Mouse (Mus musculus) olfactory bulb, adult 2 months (tissue): Measurements from ENCODE around the gene Ctxn1. TPM values are rescaled to one million over a fixed set of nuclear protein-coding genes. Genes with fewer than 3 reads are reported as not detected.

Experiments
- H3K27ac ChIP-seq: fragments of 200-500 bp; 2 replicates; pipeline ENCODE4 v1.5.1; 2012; ENCODE audit warnings: low read depth, low read length; ENCODE audit not compliant: insufficient read depth
- H3K4me1 ChIP-seq: fragments of 200-500 bp; 2 replicates; pipeline ENCODE4 v1.6.1; 2012; ENCODE audit warnings: low read length; ENCODE audit not compliant: control insufficient read depth, insufficient read depth
- H3K4me3 ChIP-seq: fragments of 200-500 bp; 2 replicates; pipeline ENCODE4 v1.5.1; 2012; ENCODE audit warnings: mild to moderate bottlenecking, low read depth, low read length, moderate library complexity; ENCODE audit not compliant: insufficient read depth
- CTCF ChIP-seq: fragments of 200-500 bp; IDR thresholded peaks from 2 replicates; pipeline ENCODE4 v1.5.1; 2012; ENCODE audit warnings: low read depth, mild to moderate bottlenecking, low read length, moderate library complexity; ENCODE audit not compliant: insufficient read depth
- POLR2A ChIP-seq: fragments of 200-500 bp; IDR thresholded peaks from 2 replicates; pipeline ENCODE4 v1.6.1; 2012; ENCODE audit warnings: mild to moderate bottlenecking, low read depth, low read length, moderate library complexity; ENCODE audit not compliant: insufficient read depth
- WGBS: fragments of 180-500 bp; shearing (Covaris S2); methylation state at CpG from one replicate; pipeline ENCODE4 v1.1.7; 2018; 5-methylcytosine and 5-hydroxymethylcytosine counted together
- polyA plus RNA-seq: library from polyadenylated mRNA; stranded (reverse); fragments of >200 nt; gene quantifications from 2 replicates; pipeline ENCODE4 v1.2.4, GENCODE M21; 2012; ENCODE audit warnings: low replicate concordance; ENCODE audit not compliant: missing spikeins, insufficient read depth, insufficient read length

The Ctxn1 gene
- polyA plus RNA-seq, 1 experiment = not detected

- no peak overlapping the region for H3K27ac ChIP-seq
- TF ChIP-seq POLR2A (no peak), CTCF (no peak)
- H3K4me1 ChIP-seq = peaks cover 10% of the 10 kb centered on the region; the same call in 1 of the 2 replicates
- no peak overlapping the region for H3K4me3 ChIP-seq
Measured at GRCm38 (mm10) chr8:4222059-4222458, 37.0 kb downstream of the Ctxn1 start.

- Histone ChIP-seq H3K4me1 (peaks cover 15% of the 10 kb centered on the region), H3K4me3 (no peak overlapping the region), H3K27ac (no peak overlapping the region)
- no peak for TF ChIP-seq CTCF
- no peak for TF ChIP-seq POLR2A
- WGBS = 84% methylated on average over 3 of the region's 3 CpGs
Measured at GRCm38 (mm10) chr8:4219617-4220016, 39.5 kb downstream of the Ctxn1 start.

- Histone ChIP-seq H3K27ac (peak within 1 kb of the TSS; percentile 29; the same call in 1 of the 2 replicates), H3K4me1 (peaks cover 35% of the 10 kb centered on the region), H3K4me3 (peak within 1 kb of the TSS; percentile 84)
- peak; percentile 57; the same call in 1 of the 2 replicates for TF ChIP-seq POLR2A
- TF ChIP-seq CTCF = no peak
- WGBS = under 1% methylated on average over 44 of the region's 44 CpGs
Measured at GRCm38 (mm10) chr8:4216791-4217621, 42.1 kb downstream of the Ctxn1 start, which contains the start of gene Prr36. Gene Prr36 (minus strand): TSS chr8:4217459.

- Histone ChIP-seq H3K4me3 (peak overlapping the region; percentile 84), H3K27ac (no peak overlapping the region), H3K4me1 (peaks cover 35% of the 10 kb centered on the region)
- no peak for TF ChIP-seq CTCF
- no peak for TF ChIP-seq POLR2A
- 10% methylated on average over 18 of the region's 18 CpGs for WGBS
Measured at GRCm38 (mm10) chr8:4216296-4216695, 42.8 kb downstream of the Ctxn1 start.

- TF ChIP-seq CTCF (no peak), POLR2A (no peak)
- H3K27ac ChIP-seq = no peak overlapping the region
- WGBS = 40% methylated on average over 33 of the region's 33 CpGs
- peaks cover 39% of the 10 kb centered on the region for H3K4me1 ChIP-seq
- H3K4me3 ChIP-seq = 0 out of 2 replicates have a peak overlapping the region, but pooled peaks have one; percentile 29
Measured at GRCm38 (mm10) chr8:4214006-4214980, 44.8 kb downstream of the Ctxn1 start.

GRCm38 (mm10) chr8:4213210-4214005, 45.7 kb downstream of the Ctxn1 start:
- TF ChIP-seq CTCF = no peak
- no peak for TF ChIP-seq POLR2A
- no peak overlapping the region for H3K27ac ChIP-seq
- WGBS = 17% methylated on average over 18 of the region's 18 CpGs

GRCm38 (mm10) chr8:4212809-4213209, 46.3 kb downstream of the Ctxn1 start:
- peak overlapping the region; percentile 29 for H3K4me3 ChIP-seq
- H3K4me1 ChIP-seq = peaks cover 39% of the 10 kb centered on the region
- H3K27ac ChIP-seq = no peak overlapping the region
- TF ChIP-seq POLR2A (no peak), CTCF (no peak)
- under 1% methylated on average over 25 of the region's 25 CpGs for WGBS

More at GRCm38 (mm10) chr8:4213210-4214005, 45.7 kb downstream of the Ctxn1 start:
- Histone ChIP-seq H3K4me3 (peak overlapping the region; percentile 29), H3K4me1 (peaks cover 39% of the 10 kb centered on the region)

GRCm38 (mm10) chr8:4211097-4211496, 48.0 kb downstream of the Ctxn1 start:
- TF ChIP-seq POLR2A (no peak), CTCF (no peak)
- whole genome bisulfite sequencing = 40% methylated on average over 6 of the region's 6 CpGs
- peaks cover 38% of the 10 kb centered on the region for H3K4me1 ChIP-seq
- H3K27ac ChIP-seq = no peak overlapping the region
- no peak overlapping the region for H3K4me3 ChIP-seq

Other genes starting within 250 kb of the Ctxn1 start
- not detected in 2 replicates for gene Cd209f, start 153.4 kb downstream of the Ctxn1 start, polyA plus RNA-seq
- not detected in 2 replicates for gene Cd209g, start 125.2 kb downstream of the Ctxn1 start, polyA plus RNA-seq
- gene Evi5l, start 92.7 kb downstream of the Ctxn1 start, polyA plus RNA-seq = not detected in 2 replicates
- not detected in 2 replicates for gene Prr36, start 41.8 kb downstream of the Ctxn1 start, polyA plus RNA-seq
- gene Lrrc8e, start 32.4 kb downstream of the Ctxn1 start, polyA plus RNA-seq = not detected in 2 replicates
- not detected in 2 replicates for gene Map2k7, start 20.5 kb downstream of the Ctxn1 start, polyA plus RNA-seq
- not detected in 2 replicates for gene Gm49320, start 20.4 kb downstream of the Ctxn1 start, polyA plus RNA-seq
- not detected in 2 replicates for gene Tgfbr3l, start 11.1 kb downstream of the Ctxn1 start, polyA plus RNA-seq
- gene Snapc2, start 6.2 kb downstream of the Ctxn1 start, polyA plus RNA-seq = not detected in 2 replicates
- not detected in 2 replicates for gene Timm44, start 16.6 kb upstream of the Ctxn1 start, polyA plus RNA-seq
- 506 TPM in 1 of 2 replicates, not detected in the other for gene Ccl25, start 65.9 kb upstream of the Ctxn1 start, polyA plus RNA-seq
- gene Elavl1, start 66.1 kb upstream of the Ctxn1 start, polyA plus RNA-seq = 138 TPM in 1 of 2 replicates, not detected in the other
- not detected in 2 replicates for gene Cers4, start 233.8 kb upstream of the Ctxn1 start, polyA plus RNA-seq